Mouse (Mus musculus) MEL (cell line): Measurements from ENCODE around the gene Nol12.
A peak's percentile ranks its signal among the peaks of the same experiment; 100 is the strongest.

Experiments
- BHLHE40 ChIP-seq: IDR thresholded peaks from 2 replicates; pipeline ENCODE4 v1.6.1; 2012; ENCODE audit warnings: low read depth, mild to moderate bottlenecking, inconsistent platforms, low read length, improper control_type of control experiment, borderline replicate concordance
- CTCF ChIP-seq, 3 experiments: IDR thresholded peaks in 2 of 3; conservative IDR thresholded peaks in 1 of 3; 2 replicates each; pipeline ENCODE4 v1.5.1; 2011 to 2012; ENCODE audit warnings: low read length in 3 of 3, low read depth in 2 of 3, mild to moderate bottlenecking in 2 of 3, improper control_type of control experiment in 1 of 3, inconsistent platforms in 1 of 3, mixed read lengths in 1 of 3, moderate library complexity in 1 of 3; ENCODE audit not compliant: control insufficient read depth in 1 of 3, insufficient read depth in 1 of 3, poor library complexity in 1 of 3, severe bottlenecking in 1 of 3
- MAFK ChIP-seq: IDR thresholded peaks from 2 replicates; pipeline ENCODE4 v1.6.1; 2011; ENCODE audit warnings: low read depth, mild to moderate bottlenecking, low read length, improper control_type of control experiment, borderline replicate concordance
- POLR2A ChIP-seq, 2 experiments: IDR thresholded peaks; 2 replicates each; pipeline ENCODE4 v1.6.1; 2011 to 2012; ENCODE audit warnings: low read length in 2 of 2, mild to moderate bottlenecking in 2 of 2, control low read depth in 1 of 2, improper control_type of control experiment in 1 of 2, low read depth in 1 of 2, moderate library complexity in 1 of 2; ENCODE audit not compliant: control insufficient read depth in 1 of 2, insufficient read depth in 1 of 2, poor library complexity in 1 of 2
- RCOR1 ChIP-seq: IDR thresholded peaks from 2 replicates; pipeline ENCODE4 v1.6.1; 2012; ENCODE audit warnings: low read depth, mild to moderate bottlenecking, inconsistent platforms, low read length, improper control_type of control experiment
- TCF12 ChIP-seq: IDR thresholded peaks from 2 replicates; pipeline ENCODE4 v1.6.1; 2014; ENCODE audit warnings: low read depth, mild to moderate bottlenecking, inconsistent platforms, low read length, improper control_type of control experiment, moderate library complexity

DNA sequence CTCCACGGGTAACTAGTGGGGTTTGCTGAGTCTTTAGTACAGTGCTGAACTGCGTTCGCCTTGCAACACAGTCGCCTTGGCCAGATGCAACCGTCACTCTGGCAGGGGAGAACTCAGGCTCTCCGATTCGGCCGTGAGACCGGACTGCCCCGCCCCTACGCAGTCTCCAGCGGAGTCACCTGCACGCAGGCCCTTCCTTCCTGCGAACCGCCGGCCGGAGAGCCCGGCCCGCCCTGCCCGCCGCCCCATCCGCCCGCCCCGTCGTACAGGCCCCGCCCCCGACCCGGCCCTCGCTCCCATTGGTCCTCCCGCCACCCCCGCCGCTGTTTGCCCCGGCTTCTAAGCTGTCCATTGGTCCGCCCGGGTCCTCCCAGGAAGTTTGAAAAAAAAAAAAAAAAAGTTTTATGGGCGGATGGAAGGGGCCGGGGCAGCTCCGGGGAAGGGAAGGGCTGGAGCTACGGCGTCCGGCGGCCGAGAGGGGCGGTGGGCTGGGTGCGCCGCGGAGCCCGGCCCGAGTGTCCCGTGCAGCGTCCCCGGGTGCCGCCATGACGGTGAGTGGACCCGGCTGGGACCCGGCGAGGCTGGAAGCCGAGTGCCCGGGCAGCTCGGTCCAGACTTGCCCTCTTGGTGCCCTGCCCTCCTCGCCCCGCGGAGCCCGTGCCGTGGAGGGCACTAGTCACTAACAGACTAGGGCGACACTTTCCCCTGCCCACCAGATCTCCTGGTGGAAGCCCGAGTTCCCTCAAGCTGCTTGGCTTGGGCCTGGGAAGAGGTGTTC lies 48.1 kb downstream of the Nol12 start:
- TF ChIP-seq CTCF (IDR thresholded peaks at IDR 0.05 in 2 of 3, conservative IDR thresholded peaks at IDR 0.05 in 1 of 3; ENCODE audit: control insufficient read depth in 1 of 3, insufficient read depth in 1 of 3, low read depth in 2 of 3, low read length in 3 of 3, poor library complexity in 1 of 3, severe bottlenecking in 1 of 3): no peak
- TF ChIP-seq BHLHE40: no peak
- TF ChIP-seq RCOR1: no peak
- no peak for TF ChIP-seq TCF12
- peak; percentile 69 to 86 for TF ChIP-seq POLR2A (IDR thresholded peaks at IDR 0.05; ENCODE audit: control insufficient read depth in 1 of 2, insufficient read depth in 1 of 2, low read depth in 1 of 2, low read length in 2 of 2, poor library complexity in 1 of 2)
- TF ChIP-seq MAFK: no peak
